Mouse (Mus musculus) telencephalon, adult 2 months (tissue): ENCODE measurements around the gene Gm3727.
"Not testable (repeated sequence)": the region's sequence is repeated elsewhere in the genome, so short reads cannot be mapped to it uniquely, and the experiment has no call there.

Experiments used
- DNase-seq: peaks from one replicate; pipeline ENCODE4 v3.0.0-alpha.2; 2011; ENCODE audit warnings: low read depth, low spot score

Gm3727 gene

GRCm38 (mm10) chr14:7264614-7265013 is at the start of gene Gm3727:
Gene Gm3727, minus strand, starts transcription at chr14:7264714.
- DNase-seq, result not testable (repeated sequence)

- DNase-seq, result peak; percentile 2
Observed at GRCm38 (mm10) chr14:7243498-7243897, 21.0 kb downstream of the Gm3727 start.
